Mouse (Mus musculus) liver, embryonic 16.5 days (tissue): ENCODE measurements around the gene Adam4. TPM values are rescaled to one million over a fixed set of nuclear protein-coding genes. Genes with fewer than 3 reads are reported as not detected.
"Not testable (repeated sequence)": the region's sequence is repeated elsewhere in the genome, so short reads cannot be mapped to it uniquely, and the experiment has no call there.

Experiments
- ATAC-seq: fragments of 200-750 bp; cut with Nextera tagmentation; 2 replicates; pipeline ENCODE4 v1.8.0; 2017; ENCODE audit warnings: low read depth, mild to moderate bottlenecking, moderate number of reproducible peaks, moderate library complexity
- H3K27ac ChIP-seq: fragments of 300-500 bp; sonication (generic); 2 replicates; pipeline ENCODE4 v1.5.1; 2014; ENCODE audit warnings: mild to moderate bottlenecking, low read length
- H3K27me3 ChIP-seq: fragments of 300-500 bp; sonication (generic); 2 replicates; pipeline ENCODE4 v1.6.1; 2014; ENCODE audit warnings: low read depth, low read length, mixed read lengths; ENCODE audit not compliant: control insufficient read depth, insufficient read depth
- H3K36me3 ChIP-seq: fragments of 300-500 bp; sonication (generic); 2 replicates; pipeline ENCODE4 v1.6.1; 2014; ENCODE audit warnings: mild to moderate bottlenecking; ENCODE audit not compliant: control insufficient read depth, insufficient read depth
- H3K4me1 ChIP-seq: fragments of 300-500 bp; sonication (generic); 2 replicates; pipeline ENCODE4 v1.6.1; 2014; ENCODE audit warnings: low read depth, low read length, mixed read lengths; ENCODE audit not compliant: control insufficient read depth
- H3K4me2 ChIP-seq: fragments of 300-500 bp; sonication (generic); 2 replicates; pipeline ENCODE4 v1.6.1; 2014; ENCODE audit warnings: low read depth, low read length, mixed read lengths
- H3K4me3 ChIP-seq: fragments of 300-500 bp; sonication (generic); 2 replicates; pipeline ENCODE4 v1.5.1; 2014; ENCODE audit warnings: low read depth, mild to moderate bottlenecking, low read length
- H3K9ac ChIP-seq: fragments of 300-500 bp; sonication (generic); 2 replicates; pipeline ENCODE4 v1.6.1; 2014; ENCODE audit warnings: low read depth, low read length
- H3K9me3 ChIP-seq: fragments of 300-500 bp; sonication (generic); replicated peaks from 2 replicates; pipeline ENCODE4 v1.6.1; 2016; ENCODE audit warnings: low read length; ENCODE audit not compliant: control insufficient read depth
- WGBS: fragments of 180-500 bp; shearing (Covaris S2); extraction: QIAGEN DNeasy Blood & Tissue Kit; methylation state at CpG from one replicate; pipeline ENCODE4 v1.1.7; 2014; ENCODE audit not compliant: insufficient replicate concordance; 5-methylcytosine and 5-hydroxymethylcytosine counted together
- polyA plus RNA-seq: library from polyadenylated mRNA; unstranded; fragments of >200 nt; fragmentation: Nextera tagmentation; extraction: Ambion mirVana; gene quantifications from 2 replicates; pipeline ENCODE4 v1.2.1, GENCODE M21; 2015

Gene Adam4
- 0.09 and 0.24 TPM in 2 replicates for polyA plus RNA-seq

GRCm38 (mm10) chr12:81421846-81422245 is at the start of gene Adam4:
Adam4 (minus strand) TSS chr12:81421946.
- H3K27ac ChIP-seq: no peak within 1 kb of the TSS
- no peak for ATAC-seq
- no peak within 1 kb of the TSS for H3K4me3 ChIP-seq
- no peaks in the 10 kb centered on the region for H3K27me3 ChIP-seq
- WGBS: 69% methylated on average over 1 of the region's 1 CpGs
- H3K36me3 ChIP-seq: no peaks in the 10 kb centered on the region
- H3K4me2 ChIP-seq: no peak within 1 kb of the TSS
- no peaks in the 10 kb centered on the region for H3K4me1 ChIP-seq
- H3K9ac ChIP-seq: no peak within 1 kb of the TSS
- 0 out of 2 replicates have a peak, but pooled peaks cover 2% of the 10 kb centered on the region for H3K9me3 ChIP-seq

- not testable (repeated sequence) for H3K27ac ChIP-seq, H3K4me3 ChIP-seq, H3K4me2 ChIP-seq, H3K27me3 ChIP-seq, H3K36me3 ChIP-seq, ATAC-seq, H3K9ac ChIP-seq, H3K9me3 ChIP-seq, H3K4me1 ChIP-seq
- 74% methylated on average over 7 of the region's 7 CpGs for WGBS
These were observed 37.3 kb upstream of the Adam4 start for GRCm38 (mm10) chr12:81459051-81459450.

GRCm38 (mm10) chr12:81438985-81439384 is 17.2 kb upstream of the Adam4 start:
- H3K4me1 ChIP-seq, H3K36me3 ChIP-seq, H3K27me3 ChIP-seq, H3K27ac ChIP-seq, H3K9me3 ChIP-seq, ATAC-seq, H3K9ac ChIP-seq, H3K4me3 ChIP-seq, H3K4me2 ChIP-seq: not testable (repeated sequence)
- 84% methylated on average over 9 of the region's 9 CpGs for WGBS

- H3K27me3 ChIP-seq, H3K4me1 ChIP-seq, H3K9ac ChIP-seq, H3K4me2 ChIP-seq, H3K9me3 ChIP-seq, H3K27ac ChIP-seq, H3K36me3 ChIP-seq, ATAC-seq, H3K4me3 ChIP-seq: not testable (repeated sequence)
- 75% methylated on average over 2 of the region's 2 CpGs for WGBS
These were observed 13.0 kb upstream of the Adam4 start for GRCm38 (mm10) chr12:81434778-81435177.

GRCm38 (mm10) chr12:81413211-81413610 is 8.5 kb downstream of the Adam4 start:
- Histone ChIP-seq H3K9ac (no peak overlapping the region), H3K27ac (no peak overlapping the region), H3K9me3 (no peaks in the 10 kb centered on the region), H3K4me2 (no peak overlapping the region), H3K36me3 (no peaks in the 10 kb centered on the region), H3K27me3 (no peaks in the 10 kb centered on the region), H3K4me1 (no peaks in the 10 kb centered on the region), H3K4me3 (no peak overlapping the region)
- ATAC-seq: no peak
- 38% methylated on average over 3 of the region's 3 CpGs for WGBS

- H3K36me3 ChIP-seq: no peaks in the 10 kb centered on the region
- H3K27me3 ChIP-seq: no peaks in the 10 kb centered on the region
- H3K4me3 ChIP-seq: no peak overlapping the region
- no peak overlapping the region for H3K4me2 ChIP-seq
- no peak overlapping the region for H3K27ac ChIP-seq
- WGBS: 62% methylated on average over 3 of the region's 3 CpGs
- H3K9ac ChIP-seq: no peak overlapping the region
- no peaks in the 10 kb centered on the region for H3K9me3 ChIP-seq
- no peak for ATAC-seq
- H3K4me1 ChIP-seq: no peaks in the 10 kb centered on the region
These were observed 12.8 kb downstream of the Adam4 start for GRCm38 (mm10) chr12:81408966-81409365.

GRCm38 (mm10) chr12:81402187-81402586 is 19.6 kb downstream of the Adam4 start:
- Histone ChIP-seq H3K9ac (no peak overlapping the region), H3K4me2 (no peak overlapping the region), H3K4me1 (no peaks in the 10 kb centered on the region), H3K4me3 (no peak overlapping the region), H3K9me3 (no peaks in the 10 kb centered on the region), H3K36me3 (no peaks in the 10 kb centered on the region), H3K27ac (no peak overlapping the region), H3K27me3 (no peaks in the 10 kb centered on the region)
- ATAC-seq: no peak
- 4% methylated on average over 1 of the region's 1 CpGs for WGBS

GRCm38 (mm10) chr12:81379364-81379763 is 42.4 kb downstream of the Adam4 start, which contains the start of gene Gm4787:
Gm4787 (minus strand) TSS chr12:81379464.
- H3K27ac ChIP-seq, H3K4me3 ChIP-seq, ATAC-seq, H3K27me3 ChIP-seq, H3K9me3 ChIP-seq, H3K4me2 ChIP-seq, H3K9ac ChIP-seq, H3K4me1 ChIP-seq, H3K36me3 ChIP-seq: not testable (repeated sequence)
- WGBS: 74% methylated on average over 1 of the region's 1 CpGs
